Mouse (Mus musculus) left cerebral cortex, postnatal 25 days (tissue): ENCODE results near the gene Shisa8. TPM values are rescaled to one million over a fixed set of nuclear protein-coding genes. Genes with fewer than 3 reads are reported as not detected.

Experiments
- DNase-seq, 2 experiments: peaks; one replicate each; pipeline ENCODE4 v3.0.0; 2022; ENCODE audit warnings: low spot score in 2 of 2, mixed read lengths in 1 of 2
- intact Hi-C: fragments of 180-260 bp; cut with DNase I; formaldehyde crosslinking; loops from one replicate; pipeline ENCODE4 v1.15.1; 2025
- total RNA-seq, 2 experiments: library from RNA; stranded (reverse); gene quantifications; 2 replicates each; pipeline ENCODE4 v1.2.3; 2021

Gene Shisa8
- total RNA-seq, 2 experiments from 2014 or later = 2.3 to 4.2 TPM

DNA sequence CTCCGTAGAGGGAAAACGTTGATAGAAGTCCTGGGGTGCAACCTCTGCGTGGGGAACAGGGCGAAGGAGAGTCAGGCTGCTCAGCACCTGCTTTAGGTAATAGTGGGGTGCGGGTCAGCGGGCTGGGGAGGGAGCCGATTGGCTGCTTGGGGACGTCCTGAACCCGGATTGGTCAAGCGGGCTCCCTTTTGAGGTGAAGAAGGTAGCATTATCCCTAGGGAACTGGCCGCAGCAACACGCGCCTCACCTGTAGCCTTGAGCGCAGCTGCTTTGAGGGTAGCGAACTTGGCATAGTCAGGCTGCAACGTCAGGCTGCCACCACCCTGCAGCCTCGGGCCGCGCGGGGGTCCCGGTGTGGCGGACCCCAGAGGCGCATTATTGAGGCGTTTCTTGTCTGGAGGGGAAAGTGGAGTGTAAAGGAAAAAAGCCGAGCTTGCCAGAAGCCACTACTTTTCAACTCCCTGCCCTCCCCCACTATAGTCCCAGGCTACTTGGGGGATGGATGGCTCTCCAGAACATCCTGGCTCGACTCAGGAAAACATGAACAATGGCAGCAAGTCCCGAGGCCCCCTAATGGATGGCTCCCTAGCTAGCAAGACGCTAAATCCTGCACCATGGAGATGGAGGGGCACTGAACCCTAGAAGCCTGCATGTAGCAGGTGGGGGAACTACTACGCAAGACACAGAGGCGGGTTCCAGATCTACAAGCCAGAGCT, 5.0 kb downstream of the Shisa8 start:
- no peak for DNase-seq
- intact Hi-C loops = no loop called here

DNA sequence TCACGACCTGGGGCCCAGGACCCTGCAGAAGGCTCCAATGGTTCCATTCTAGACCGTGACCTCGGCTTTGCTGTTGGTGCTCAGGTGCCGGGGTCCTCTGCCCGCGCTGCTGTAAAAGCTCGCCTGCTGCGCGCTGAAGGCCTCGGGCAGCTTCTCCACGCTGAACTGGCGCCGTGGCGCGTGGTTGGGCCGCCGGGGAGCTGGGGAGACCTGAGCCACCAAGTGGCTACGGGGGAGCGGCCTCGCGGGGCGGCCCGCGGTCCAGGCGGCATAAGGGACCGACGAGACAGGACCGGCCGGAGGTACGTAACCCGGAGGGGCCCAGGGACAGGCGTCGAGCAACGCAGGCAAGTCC, 5.5 kb downstream of the Shisa8 start:
- no peak for DNase-seq
- intact Hi-C loops = no loop called here

DNA sequence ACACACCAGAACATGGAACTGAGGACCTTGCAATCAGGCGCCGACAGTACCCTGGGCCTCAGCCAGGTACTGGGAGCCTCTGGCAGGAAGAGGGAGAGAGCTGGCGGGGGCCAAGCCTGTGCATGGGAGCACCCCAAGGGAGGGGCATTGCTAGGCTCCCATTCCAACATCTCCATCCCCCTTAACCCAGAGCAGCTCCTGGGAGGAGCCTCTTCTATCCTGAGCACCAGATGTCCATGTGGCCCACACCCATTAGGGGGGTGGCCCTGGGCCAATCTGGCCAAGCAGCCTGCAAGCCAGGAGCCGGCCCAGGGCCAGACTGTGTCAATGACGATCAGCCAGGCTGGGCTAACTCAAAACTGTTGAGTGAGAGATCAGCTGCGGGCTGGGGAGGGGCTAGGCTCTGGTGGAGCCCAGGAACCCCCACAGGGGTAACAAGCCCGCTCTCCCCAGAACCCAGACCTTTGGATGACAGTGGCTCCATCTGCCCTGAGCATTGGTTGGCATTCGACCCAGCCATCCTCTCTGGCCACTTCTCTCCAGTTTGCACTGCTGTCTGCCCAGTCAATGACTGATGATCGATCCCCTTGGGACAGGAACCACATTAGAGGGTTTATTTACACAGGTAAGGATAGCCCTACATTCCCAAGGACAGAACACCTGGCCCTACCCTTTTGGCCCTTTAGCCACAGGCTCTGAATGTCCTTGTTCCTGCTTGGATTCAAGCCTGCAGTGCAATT, 6.1 kb downstream of the Shisa8 start:
- peak in 1 of 2 experiments; percentile 28 for DNase-seq
- intact Hi-C loops = no loop called here

DNA sequence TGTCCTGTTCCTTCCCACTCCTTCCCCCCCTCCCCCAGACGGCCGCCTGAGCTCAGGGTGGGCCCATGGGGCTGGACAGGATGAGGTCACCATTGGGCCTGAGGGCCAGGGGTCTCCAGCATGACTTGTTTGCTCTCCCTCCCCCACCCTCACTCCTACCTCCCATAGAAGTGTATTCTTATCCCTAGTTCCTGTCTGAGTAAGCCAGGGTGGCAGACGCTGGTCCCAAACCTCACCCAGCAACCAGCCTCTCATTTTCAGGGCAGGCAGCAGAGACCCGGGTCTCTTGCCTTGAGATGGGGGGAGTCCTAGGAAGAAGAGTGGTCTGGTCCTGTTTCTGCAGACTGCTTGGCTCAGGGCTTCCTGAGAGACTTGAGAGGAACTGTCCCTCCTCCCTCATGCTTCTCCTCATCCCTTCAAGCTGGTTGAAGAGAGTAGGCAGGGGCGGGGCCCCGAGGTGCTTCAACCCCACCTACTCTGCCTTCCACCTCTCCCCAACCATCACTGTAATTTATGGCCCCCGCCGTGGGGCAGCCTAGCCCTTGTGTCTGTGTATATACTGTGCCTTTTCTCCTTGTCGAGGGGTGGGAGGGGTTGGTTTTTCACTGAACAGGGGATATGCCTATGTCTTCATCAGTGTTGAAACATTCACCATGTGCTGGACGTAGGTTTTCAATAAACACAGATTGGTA, 7.8 kb downstream of the Shisa8 start:
- DNase-seq = no peak
- intact Hi-C loops = no loop called here

DNA sequence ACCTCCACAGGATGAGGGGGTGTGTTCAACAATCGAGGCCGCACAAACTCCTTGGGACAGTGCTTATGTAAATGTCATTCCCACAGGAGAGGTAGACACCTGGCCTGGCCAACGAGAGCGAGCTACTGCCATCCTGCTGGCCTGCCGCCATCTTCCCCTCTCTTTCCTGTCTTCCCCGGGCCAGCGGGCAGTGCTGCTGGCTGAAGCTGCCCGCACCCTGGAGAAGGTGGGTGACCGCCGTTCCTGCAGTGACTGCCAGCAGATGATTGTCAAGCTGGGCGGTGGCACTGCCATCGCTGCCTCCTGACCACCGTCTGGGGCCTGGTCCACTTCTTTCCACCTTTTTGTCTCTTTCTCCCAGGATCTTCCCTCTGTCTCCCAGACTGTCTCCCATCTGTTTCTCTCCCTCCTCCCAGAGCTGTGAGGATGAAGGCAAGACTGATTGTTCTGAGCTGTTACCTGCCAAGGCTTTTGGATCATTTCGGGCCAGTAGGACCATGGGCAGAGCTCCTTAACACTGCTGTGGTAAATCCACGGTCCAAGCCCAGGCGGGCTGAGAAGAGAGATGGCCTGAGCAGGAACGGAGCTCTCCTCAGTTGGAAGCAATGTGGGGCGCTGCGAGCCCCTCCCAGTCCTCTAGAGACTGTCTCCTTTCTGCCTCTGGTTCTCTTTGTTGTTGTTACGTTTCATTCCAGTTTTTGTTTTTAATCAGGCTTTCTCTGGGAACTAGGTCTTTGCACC, 8.8 kb downstream of the Shisa8 start:
- intact Hi-C loops = no loop called here
- DNase-seq = no peak

DNA sequence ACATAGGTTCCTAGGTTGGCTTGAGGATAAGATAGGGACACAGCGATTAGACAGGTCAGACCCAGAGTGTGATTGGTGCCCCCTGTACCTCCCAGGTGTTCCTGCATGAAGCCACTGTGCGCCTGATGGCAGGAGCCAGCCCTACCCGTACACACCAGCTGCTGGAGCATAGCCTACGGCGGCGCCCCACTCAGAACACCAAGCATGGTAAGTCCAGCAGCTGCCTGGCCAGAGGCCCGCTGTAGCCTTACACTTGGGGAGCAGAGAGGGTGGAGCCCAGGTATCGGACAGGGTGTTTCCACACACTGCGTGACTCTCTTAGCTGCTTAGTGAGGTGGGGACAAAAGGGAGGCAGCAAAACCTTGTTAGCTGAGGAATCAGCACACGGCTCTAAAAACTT, 9.5 kb downstream of the Shisa8 start:
- DNase-seq = no peak

DNA sequence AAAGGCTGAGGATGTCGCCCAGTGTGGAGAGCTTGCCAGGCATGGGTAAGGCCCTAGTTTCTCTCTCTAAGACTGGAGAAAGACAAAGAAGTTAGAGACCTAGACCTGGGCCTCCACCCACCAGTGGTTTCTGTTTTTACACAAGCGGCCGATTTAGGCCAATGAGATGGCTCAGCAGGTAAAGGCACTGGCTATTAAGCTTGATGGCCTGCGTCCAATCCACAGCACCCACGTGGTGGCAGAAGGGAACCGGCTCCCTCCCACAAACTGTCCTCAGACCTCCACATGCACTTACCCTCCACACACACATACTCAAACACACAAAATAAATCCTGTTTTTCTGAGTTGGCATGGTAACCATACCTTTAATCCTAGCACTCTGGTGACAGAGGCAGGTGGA, 10.5 kb downstream of the Shisa8 start:
- intact Hi-C loops = no loop called here

More for the DNA sequence above, 9.5 kb downstream of the Shisa8 start:
- intact Hi-C loops = no loop called here

DNA sequence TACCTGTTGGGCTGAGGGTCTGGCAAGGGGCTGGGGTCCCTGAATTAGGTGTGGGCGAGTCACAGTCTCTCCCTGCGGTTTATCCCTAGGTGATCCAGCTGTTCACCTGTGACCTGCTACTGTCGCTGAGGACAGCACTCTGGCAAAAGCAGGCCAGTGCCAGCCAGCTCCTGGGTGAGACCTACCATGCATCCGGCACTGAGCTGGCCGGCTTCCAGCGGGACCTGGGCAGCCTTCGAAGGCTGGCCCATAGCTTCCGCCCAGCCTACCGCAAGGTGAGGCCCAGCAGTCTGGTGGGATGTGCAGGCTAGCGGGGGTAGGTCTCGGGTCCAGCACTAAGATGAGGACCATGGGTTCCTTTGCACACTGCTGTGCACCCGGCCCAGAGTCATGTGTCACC, 13.1 kb downstream of the Shisa8 start:
- intact Hi-C loops = no loop called here
- no peak for DNase-seq

More for the DNA sequence above, 10.5 kb downstream of the Shisa8 start:
- DNase-seq = no peak

DNA sequence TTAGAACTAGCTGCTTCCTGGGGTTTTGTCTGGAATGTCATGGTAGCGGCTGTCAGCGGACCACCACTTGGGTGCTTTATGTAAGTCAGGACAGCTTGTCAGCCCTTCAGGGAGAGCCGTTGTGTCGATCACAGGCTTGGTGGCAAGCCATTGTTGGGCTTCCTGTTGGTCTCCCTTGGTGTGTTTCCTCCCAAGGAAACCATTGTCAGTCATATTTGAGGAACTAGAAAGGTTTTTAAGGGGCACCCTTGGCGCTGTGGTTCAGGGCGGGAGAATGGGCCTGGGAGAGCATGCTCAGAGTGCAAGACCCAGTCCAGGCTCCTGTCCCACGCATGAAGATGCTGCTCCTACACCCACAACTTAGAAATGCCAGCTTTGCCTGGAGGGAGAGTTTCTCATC, 14.3 kb downstream of the Shisa8 start:
- intact Hi-C loops = no loop called here
- DNase-seq = no peak

DNA sequence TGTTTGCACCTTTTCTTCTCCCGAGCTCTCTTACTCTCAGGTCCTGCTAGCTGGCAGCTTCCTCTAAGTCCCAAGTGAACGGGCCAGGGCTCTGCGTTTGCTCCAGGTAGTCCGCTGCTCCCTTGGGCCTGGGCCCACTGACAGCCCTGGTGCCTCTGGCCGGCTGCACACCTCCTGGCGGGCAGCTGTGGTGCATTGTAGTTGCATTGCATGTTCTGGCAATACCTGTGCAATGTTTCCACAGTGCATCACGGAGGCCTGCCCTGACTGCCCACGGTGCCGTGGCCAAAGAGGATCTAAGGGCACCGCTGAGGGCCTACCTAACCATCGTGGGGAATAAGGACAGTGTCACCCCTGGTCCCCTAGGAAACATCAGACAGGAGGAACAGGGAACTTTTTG, 14.7 kb downstream of the Shisa8 start:
- intact Hi-C loops = no loop called here
- no peak for DNase-seq

DNA sequence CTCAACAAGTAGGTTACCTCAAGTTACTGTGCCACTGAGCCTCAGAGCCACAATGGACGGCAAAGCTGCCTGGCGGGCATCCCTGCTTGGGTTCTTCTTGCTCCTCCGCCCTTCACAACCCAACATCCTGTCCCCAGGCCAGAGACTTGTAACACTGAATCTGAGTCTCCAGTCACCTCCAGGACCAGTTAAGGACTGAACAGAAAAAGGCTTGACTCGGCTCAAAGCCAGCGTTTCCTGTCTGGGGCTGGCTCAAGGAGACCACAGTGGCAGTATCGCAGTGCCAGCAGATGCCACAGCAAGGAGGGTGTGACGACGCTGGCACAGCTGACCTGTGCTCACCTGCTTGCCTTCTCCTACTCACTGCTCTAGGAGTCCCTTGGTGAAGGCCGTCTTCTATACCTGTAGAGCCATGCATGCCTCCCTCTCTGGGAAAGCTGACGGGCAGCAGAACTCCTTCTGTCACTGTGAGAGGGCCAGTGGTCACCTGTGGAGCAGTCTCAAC, 15.3 kb downstream of the Shisa8 start:
- intact Hi-C loops = no loop called here
- DNase-seq = no peak

DNA sequence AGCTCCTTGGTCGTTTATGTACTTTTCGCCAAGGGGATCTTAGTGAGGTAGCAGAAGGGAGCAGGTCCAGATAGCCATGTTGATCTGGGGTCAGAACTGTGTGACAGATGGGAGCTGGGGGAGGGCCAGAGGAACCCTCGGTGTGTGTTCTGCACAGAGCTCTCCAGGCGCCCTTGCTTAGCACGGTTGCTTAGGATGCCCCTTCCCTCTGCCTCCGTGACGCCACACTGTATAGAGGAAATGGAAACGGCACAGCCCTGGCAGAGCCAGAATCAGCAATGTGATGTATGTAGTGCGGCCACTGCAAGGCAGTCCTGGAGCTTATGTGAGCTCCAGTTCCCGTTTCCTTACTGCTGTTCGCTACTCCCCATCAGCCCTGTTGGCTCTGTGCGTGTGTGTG, 16.3 kb downstream of the Shisa8 start:
- no peak for DNase-seq
- intact Hi-C loops = no loop called here

DNA sequence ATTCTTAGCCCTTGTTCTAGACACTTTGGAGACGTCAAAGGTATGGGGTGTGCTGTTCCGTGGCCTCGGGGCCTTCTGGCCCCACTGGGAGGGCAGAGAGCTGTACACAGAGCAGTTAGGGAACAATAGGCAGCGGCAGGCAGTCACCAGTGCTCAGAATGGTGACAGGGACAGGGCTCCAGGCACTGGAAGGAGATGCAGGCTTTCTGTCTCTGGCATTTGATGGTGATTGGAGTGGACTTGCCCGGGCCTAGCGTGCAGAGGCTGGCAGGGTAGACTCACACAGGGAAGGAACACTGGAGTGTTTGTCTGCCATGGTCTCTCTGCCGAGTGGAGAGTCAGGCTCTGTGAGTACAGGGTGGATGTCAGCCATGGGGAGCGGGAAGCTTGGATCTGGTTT, 20.0 kb downstream of the Shisa8 start:
- DNase-seq = no peak

DNA sequence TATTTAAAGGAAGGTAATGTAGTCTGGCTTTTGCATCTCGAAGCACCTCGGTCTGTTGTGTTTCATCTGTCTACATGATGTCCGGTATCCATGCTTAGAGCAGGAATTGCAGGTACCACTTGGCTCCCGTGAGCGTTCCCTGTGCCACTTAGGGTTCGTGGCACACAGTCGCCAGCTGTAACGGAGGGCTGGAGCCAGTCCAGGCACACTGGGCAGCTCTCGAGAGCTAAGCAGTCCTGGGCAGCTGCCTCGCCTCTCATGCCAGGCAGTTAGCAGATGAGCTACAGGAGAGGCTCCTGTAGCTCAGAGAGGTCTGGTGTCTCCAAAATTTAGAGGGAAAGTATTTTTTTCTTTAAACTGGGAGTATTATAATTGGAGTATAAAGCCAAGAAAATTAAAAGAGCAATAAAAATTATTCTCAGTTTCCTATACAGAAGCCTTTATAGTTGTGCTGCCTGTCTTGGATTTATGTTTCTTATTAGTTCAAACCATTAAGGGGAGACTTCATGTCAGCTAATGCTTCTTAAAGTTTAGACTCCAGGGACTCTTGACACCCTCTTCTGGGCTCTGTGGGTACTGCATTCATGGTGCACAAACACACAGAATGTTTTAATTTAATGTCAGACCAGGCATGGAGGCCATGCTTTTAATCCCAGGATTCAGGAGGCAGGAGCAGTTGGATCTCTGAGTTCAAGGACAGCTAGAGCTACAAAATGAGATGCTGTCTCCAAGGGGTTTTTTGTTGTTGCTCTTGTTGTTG, 24.0 kb downstream of the Shisa8 start:
- DNase-seq = no peak

More for the DNA sequence above, 20.0 kb downstream of the Shisa8 start:
- intact Hi-C loops = no loop called here

DNA sequence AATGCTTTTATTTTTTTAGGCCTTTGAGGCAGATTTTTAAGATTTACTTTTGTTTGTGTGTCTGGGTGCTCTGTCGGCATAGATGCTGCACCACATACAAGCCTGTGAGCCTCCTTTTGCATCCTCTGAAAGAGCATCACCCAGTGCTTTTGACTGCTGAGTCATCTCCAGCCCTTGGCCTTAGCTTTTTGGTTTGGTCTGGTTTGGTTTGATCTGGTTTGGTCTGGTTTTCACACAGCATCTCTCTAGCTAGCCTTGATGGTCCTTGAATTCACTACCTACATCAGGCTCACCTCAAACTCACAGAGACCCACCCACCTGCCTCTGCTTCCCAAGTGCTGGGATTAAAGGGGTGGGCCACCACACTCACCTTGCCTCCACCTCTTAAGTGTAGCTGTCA, 24.7 kb downstream of the Shisa8 start:
- intact Hi-C loops = no loop called here
- no peak for DNase-seq

More for the DNA sequence above, 24.0 kb downstream of the Shisa8 start:
- intact Hi-C loops = no loop called here

DNA sequence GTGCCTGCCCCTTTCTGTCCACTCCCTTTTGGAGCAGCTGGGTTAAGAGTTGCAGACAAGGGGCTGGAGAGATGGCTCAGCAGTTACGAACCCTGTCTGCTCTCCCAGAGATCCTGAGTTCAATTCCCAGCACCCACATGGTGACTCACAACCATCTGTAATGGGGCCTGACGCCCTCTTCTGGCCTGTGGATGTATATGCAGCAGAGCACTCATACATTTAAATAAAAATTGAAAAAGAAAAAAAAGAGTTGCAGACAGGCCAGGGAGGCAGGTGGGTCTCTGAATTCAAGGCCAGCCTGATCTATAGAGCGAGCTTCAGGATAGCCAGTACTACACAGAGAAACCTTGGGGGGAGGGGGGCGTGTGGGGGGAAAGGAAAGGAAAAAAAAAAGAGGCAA, 25.2 kb downstream of the Shisa8 start:
- DNase-seq = no peak
- intact Hi-C loops = no loop called here

DNA sequence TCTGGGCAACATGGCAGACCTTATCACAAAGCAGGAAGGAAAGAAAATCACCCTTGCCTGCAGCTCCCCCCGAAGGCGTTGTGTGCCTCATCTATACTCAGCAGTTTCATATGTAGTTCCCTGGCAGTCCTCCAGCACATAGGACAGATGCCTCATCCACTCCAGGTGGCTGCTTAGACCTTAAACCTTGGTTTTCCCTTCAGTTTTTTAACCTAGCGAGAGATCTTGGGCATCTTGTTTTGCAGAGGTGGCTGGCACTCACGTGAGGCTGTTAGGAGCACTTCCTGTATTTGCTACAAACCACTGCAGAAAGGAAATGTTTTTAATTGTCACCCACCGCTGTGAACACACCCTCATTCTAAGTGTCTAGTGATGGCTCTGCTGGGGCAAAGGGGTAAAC, 25.7 kb downstream of the Shisa8 start:
- intact Hi-C loops = no loop called here

DNA sequence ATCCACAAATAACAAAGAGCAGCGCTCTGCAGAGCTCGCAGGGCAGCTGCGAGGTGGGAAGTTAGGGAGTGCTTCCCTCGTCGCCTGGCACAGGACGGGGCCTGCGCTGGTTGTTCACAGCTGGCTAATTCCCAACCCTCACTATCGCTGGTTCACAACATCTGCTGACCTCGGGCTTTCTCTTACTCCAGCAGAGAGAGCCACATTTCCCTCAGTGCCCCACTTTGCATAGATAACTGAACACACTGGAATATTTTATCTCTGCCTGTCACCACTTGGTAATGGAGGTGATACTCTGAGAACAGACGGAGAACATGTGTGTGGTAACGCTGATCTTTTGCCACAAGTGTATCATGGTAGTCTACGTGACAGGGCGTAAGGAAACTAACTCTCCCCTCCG, 26.5 kb downstream of the Shisa8 start:
- intact Hi-C loops = no loop called here
- no peak for DNase-seq

More for the DNA sequence above, 25.7 kb downstream of the Shisa8 start:
- no peak for DNase-seq

DNA sequence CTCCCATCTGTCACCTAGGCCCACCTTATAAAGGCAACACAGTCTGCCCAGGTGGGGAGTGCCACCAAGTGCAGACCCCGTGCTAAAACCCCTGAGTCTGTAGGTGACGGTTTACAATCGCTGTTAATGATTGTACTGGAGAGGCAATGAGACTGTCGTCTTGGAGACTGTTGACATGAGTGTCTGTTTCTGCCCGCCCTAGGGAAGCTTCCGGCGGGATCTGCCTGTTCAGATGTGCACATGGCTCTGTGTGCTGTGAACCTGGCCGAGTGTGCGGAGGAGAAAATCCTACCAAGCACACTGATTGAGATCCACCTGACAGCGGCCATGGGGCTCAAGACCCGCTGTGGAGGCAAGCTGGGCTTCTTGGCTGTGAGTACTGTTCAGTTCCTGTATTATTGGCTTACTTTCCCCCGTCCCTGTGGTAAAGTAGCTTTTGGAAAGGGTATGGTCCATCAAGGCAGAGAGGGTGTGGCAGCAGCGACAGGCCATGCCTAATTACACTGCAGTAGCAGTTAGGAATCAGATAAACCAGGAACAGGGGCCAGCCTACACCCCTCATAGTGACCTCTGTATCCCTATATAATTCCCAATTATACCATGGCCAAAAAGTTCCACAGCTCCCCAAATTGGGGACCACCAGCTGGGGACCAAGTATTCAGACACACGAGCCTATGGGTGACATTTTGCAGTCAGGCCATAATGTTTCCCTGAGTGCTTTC, 27.4 kb downstream of the Shisa8 start:
- no peak for DNase-seq
- intact Hi-C loops = no loop called here
